Mouse (Mus musculus) adrenal gland (tissue): ENCODE measurements at regions not wholly inside any gene's neighbourhood (a gene's known extent, or its start where the extent isn't known, plus 50 kb on each side); places are given as distances from the start of the nearest gene placed in this dataset.

Source experiments
- intact Hi-C: fragments of 180-260 bp; cut with DNase I; formaldehyde crosslinking; loops from one replicate; pipeline ENCODE4 v1.15.1; 2025

DNA sequence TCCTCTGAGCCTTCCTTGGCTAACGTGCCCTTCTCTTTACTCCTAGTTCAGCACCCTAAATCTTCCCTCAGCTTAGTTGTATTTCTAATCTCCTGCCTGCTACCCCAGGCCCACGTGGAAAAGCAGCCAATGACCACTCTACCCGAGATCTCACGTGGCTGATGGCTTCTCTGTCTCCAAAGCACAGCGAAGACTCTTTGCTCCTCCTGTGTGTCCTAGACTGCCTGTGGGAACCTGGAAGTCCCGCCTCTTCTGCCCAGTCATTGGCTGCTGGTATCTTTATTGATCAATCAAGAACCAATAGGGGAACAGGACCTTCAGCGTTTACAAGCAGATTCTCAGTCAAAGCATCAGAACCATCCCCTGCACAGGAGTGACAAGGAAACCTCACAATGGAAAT is 54.8 kb downstream of the Gm19935 start:
- intact Hi-C loops: no loop called here

GRCm38 (mm10) chr8:90761947-90762346 is 55.2 kb downstream of the Gm19935 start:
- intact Hi-C loops: no loop called here

DNA sequence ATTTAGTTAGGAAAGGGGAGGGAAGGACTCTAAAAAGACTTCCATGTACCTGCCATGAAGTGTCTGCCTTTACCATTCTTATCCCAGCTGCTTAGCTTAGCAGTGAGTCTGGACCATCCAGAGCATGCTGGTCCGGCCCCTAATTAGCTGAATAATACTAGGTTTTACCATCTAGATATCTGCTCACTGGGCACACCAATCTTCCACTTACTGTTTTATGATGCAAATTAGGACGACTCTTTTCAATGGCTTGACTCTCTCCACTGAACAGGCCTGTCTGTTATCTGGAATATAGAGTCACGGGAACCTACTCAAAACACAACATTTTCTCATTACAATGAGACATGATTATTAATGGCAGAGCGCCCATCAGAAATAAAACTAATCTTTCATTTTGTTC is 55.7 kb downstream of the Gm19935 start:
- intact Hi-C loops: no loop called here

- intact Hi-C loops: no loop called here
Measured at GRCm38 (mm10) chr8:90759531-90759930, 57.7 kb downstream of the Gm19935 start.

GRCm38 (mm10) chr8:90755020-90755419 is 62.2 kb downstream of the Gm19935 start:
- intact Hi-C loops: no loop called here

DNA sequence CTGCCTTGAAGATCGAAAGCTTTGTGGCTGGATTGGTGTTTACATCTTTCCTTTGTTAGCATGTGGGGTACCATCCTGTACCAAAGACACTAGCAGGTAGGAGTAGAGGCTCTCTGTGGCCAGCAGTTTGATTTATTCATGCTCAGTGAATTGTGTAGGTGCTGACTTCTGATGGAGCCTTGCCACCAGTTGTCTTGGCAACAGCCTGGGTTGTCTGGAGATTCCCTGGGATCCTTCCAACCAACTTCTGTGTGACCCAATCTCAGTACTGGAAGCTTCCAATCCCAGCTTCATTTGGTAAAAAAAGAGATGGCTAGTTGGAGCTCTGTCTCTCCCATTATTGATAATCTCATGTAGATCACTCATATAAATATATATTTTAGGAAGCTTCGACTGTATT is 73.6 kb downstream of the Gm19935 start:
- intact Hi-C loops: no loop called here

GRCm38 (mm10) chr8:90740963-90741733 is 76.0 kb downstream of the Gm19935 start:
- intact Hi-C loops: no loop called here

DNA sequence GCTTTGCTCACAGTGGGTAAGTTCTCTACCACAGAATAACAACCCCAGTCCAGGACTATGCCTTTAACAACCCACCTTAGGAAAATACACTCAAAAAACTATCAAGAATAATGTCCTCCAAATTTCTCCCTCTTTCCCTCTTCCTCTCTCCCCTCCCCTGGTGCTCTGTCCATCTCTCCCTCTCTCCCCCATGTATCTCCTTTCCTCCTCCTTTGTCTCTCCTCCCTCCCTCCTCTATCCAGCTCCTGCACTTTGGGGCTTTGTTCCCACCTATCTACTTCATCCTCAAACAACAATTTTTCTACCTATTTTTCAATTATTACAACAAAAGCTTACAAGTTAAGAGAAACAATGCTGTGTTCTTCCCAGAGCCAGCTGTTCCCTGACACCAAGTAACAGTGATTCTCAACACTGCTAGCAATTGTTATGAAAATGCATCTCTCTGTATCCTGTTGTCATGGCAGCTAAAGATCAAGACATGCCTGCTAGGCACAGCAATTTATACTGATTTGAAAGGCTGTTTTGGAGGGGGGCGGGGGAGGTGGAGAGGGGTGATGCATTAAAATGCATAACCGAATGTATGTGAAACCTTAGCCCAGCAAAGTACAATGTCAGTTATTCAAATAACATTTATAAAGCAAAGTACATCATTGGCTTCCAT is 76.8 kb downstream of the Gm19935 start:
- intact Hi-C loops: no loop called here

DNA sequence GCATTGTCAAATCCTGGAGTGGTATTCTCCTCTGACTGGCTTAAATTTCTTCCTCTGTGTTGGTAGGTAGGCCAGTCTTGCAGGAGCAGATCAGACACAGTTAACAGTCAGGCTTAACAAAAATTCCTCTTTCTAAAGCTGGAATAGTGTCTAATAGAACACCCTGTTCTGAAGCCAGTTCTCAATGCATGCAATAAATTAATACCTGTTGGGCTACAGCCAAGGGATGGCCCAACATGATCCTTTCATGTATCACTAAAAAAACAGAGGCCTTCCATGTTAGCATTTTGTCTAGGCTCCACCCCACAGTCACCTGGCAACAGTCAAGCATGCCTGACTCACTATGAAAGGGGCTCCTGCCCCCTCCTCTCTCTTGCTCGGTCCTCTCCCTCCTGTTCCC is 89.2 kb downstream of the Gm19935 start:
- intact Hi-C loops: no loop called here

GRCm38 (mm10) chr8:90725188-90725587 is 92.0 kb downstream of the Gm19935 start:
- intact Hi-C loops: no loop called here

DNA sequence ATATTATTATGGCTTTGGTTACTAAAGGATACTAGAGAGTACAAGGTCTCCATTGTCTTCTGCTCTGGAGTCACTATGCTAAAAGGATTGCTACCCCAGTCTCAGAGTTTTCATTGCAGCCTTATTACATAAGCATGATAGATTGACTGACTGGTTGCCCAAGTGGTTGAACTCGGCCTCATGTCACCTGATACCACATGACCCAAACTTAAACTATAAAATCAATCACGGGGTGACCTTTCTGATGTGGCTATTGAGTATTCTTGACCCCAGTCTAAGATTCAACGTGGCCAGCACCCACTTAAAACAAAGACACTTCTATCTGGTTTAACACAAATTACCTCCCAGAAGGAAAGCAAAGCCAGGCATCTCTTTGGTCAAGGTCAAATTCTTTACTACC is 100.8 kb downstream of the Gm19935 start:
- intact Hi-C loops: no loop called here

DNA sequence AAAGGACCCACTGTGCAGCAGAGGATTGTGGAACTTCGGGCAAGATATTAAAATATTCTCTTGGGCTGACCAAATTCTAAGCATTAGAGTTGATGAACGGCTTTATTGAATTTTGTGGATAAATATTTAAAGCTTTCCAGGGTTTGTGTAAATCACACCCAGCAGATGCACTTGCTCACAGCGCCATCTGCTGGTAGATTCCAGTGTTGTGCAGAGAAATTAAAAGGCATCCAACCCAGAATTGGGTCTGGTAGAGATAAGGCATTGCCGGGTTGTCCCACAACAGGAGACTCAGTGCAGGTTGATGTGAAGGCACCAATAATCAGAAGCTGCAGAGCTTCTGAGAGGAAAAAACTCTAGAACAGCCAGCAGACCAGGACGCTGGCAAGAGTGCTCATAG is 108.7 kb downstream of the Gm19935 start:
- intact Hi-C loops: loop anchor here (2.0 kb wide), 1 partner anchor 708 kb away; no protein-coding TSS in a partner anchor

DNA sequence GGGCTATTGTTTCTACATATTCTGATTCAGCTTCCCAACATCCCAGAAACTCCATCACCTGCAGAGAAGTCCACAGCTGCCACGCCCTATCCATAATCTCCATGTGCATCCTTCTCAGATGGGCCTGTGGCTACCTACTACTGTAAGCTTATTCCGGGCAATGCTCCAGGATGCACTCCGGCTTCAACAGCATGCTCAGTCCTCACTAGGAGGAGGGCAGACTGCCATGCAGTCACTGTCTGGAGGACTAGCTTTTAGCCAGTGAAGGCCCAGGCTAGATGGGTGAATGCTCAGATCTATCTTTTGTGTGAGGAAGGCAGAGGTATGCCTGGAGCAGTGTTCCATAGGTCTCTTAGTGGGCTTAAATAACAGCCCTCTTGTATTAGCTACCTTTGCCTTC is 124.7 kb downstream of the Gm19935 start:
- intact Hi-C loops: no loop called here

DNA sequence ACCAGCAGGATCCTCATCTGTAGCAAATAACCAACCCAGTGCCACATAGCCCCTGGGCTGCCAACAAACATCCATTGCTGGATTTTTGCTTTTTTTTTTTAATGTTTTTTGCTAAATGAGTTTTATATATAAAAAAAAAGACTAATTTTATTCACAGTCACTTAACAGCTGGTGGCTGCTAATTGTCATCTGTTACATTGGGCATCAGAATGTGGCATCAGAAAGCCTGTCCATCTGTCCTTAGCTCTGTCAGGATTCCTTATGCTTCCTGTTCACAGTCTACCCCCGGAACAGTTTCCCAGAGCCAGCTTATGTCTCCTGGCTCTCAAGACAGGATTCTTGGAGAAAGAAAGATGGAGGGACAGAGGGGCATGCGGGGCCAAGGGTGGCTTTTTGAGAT is 132.1 kb downstream of the Gm19935 start:
- intact Hi-C loops: no loop called here

DNA sequence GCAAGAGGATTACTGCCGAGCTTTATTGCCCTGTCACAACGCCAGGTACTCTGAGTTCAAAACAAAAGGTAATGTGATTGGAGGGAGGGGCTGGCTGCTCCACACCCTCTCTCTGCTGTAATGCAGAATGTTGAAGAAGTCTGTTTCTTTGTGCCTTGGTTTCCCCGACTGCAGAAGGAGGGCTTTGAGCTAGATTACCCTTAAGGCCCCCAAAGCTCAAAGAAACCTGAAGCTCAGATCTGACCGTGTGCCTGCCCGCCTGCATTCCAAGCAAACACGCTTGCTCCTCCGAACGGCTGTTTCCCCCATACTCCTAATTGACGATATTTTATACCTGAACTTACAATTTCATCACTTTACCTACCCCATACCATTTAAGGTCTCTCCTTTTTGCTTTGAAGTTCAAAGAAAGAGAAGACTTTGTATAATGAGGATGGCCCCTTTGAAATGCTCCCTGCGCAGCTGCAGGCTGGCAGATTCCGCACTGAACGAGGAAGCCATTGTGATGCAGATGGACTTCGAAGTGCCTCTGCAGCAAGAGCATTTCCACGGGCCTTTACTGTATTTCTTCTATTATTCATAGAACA is 146.6 kb downstream of the Gm19935 start:
- intact Hi-C loops: no loop called here

DNA sequence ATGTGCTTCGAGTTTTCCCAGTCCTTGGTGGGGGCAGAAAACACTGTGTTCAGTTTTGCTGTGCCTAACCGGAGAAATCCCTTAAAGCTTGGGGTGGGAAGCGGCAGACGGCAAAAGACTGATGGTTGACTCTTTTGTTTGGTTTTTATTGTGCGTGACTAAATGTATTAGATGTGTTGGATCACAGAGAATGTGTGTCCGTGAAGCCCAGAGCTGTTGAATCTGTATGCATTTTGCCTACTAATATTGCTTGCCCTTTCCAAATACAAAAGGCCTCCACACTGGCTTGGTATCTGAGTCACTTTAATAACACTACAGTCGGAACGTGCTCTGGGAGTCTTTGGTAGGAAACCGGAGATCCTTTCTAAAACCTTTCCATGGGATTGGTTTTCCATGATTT is 147.8 kb downstream of the Gm19935 start:
- intact Hi-C loops: no loop called here

GRCm38 (mm10) chr8:90659066-90659465 is 158.1 kb downstream of the Gm19935 start:
- intact Hi-C loops: no loop called here

DNA sequence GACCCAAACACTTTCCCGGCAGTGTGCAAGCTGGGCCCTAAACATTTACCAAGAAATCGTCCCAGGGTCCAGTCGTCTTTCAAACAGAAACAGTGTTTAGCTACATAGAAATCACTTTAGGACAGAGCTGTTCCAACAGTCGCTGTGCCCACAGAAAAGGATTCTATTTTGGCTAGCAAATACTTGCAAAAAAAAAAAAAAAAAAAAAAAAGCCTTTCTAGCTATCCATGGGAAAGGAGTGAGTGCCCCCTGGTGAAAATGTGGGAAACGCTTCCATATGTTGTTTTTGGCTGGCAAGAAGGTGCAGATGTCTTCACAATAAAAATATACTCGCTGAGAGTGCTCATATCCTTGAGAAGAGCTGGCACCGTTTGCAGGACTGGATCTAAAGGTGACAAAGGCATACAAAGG is 159.5 kb downstream of the Gm19935 start:
- intact Hi-C loops: no loop called here

- intact Hi-C loops: no loop called here
Measured at GRCm38 (mm10) chr8:90657116-90657515, 160.1 kb downstream of the Gm19935 start.

DNA sequence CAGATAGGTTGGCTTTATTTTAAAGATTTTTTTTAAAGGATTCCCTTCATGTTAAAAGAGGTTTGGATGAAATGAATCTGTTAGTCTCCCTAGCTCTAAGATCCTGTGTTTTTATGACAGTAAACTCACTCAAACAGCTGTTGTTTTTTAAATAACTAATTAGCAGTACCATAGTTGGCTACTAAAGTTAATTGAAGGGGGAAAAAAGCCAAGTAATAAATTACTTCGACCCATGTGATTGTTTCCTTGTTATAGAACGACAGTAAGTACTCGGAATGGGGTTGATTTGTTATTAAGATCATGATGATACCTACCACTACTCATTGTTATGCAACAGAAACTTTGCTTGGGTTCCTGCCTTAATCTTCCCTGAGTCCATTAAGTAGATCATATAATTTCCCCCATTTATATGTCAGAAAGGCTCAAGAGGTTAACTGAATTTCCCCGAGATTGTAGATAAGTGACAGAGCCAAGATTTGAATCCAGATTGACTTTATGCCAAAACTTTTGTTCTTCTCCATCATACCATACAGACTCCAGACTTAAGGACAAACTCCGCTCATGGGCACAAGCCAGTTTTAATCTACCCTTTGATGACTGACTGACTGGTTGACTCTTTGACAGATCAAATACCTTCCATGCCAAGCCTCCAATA is 160.6 kb downstream of the Gm19935 start:
- intact Hi-C loops: no loop called here

DNA sequence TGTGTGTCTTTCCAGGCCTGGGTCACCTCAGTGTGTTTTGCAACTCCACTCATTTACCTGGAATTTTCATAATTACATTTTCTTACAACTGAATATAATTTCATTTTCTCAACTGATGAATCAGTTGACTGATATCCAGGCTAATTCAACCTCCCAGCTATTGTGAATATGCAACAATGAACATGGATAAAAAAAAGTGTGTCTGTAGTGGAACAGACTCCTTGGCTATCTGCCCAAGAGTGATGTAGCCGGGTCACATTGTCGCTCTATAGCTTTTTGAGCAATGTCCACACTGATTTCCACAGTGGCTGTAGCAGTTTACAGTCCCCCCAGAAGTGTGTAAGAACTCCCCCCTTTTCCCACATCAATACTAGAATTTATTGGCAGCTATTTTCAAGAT is 162.4 kb downstream of the Gm19935 start:
- intact Hi-C loops: no loop called here

- intact Hi-C loops: no loop called here
Measured at GRCm38 (mm10) chr8:90642392-90642791, 174.8 kb downstream of the Gm19935 start.
